Mouse (Mus musculus) megakaryocyte progenitor cell, adult 5-6 weeks (primary cell): ENCODE data around the gene Ppp6r2. TPM values are rescaled to one million over a fixed set of nuclear protein-coding genes. Genes with fewer than 3 reads are reported as not detected.

Source experiments
- total RNA-seq, 2 experiments: library from RNA; stranded (forward) in 1 of 2; stranded (reverse) in 1 of 2; fragments of 157-497, 149-512 nt in 1 of 2; fragments of 200-1000 nt in 1 of 2; gene quantifications; 2 replicates each; pipeline versions ENCODE4 v1.2.3 to v1.2.4; 2015 to 2017

The Ppp6r2 gene
- total RNA-seq, 2 experiments from 2014 or later, result 11.2 to 11.8 TPM

Other genes with a start within 250 kb of the Ppp6r2 start
- not detected in 2 replicates for gene Mlc1, start 232.5 kb upstream of the Ppp6r2 start, total RNA-seq (2015)
- not detected in 2 replicates for gene Mlc1, start 232.5 kb upstream of the Ppp6r2 start, total RNA-seq (2017)
- not detected in 2 replicates for gene Mov10l1, start 228.6 kb upstream of the Ppp6r2 start, total RNA-seq (2015)
- not detected in 2 replicates for gene Mov10l1, start 228.6 kb upstream of the Ppp6r2 start, total RNA-seq (2017)
- not detected in 2 replicates for gene Panx2, start 151.8 kb upstream of the Ppp6r2 start, total RNA-seq (2015)
- gene Panx2, start 151.8 kb upstream of the Ppp6r2 start, total RNA-seq (2017), result 0.20 TPM in 1 of 2 replicates, not detected in the other
- gene Trabd, start 136.4 kb upstream of the Ppp6r2 start, total RNA-seq (2015), result 27.4 and 29.7 TPM in 2 replicates
- 38.0 and 38.6 TPM in 2 replicates for gene Trabd, start 136.4 kb upstream of the Ppp6r2 start, total RNA-seq (2017)
- 10.1 and 13.4 TPM in 2 replicates for gene Selenoo, start 122.5 kb upstream of the Ppp6r2 start, total RNA-seq (2015)
- gene Selenoo, start 122.5 kb upstream of the Ppp6r2 start, total RNA-seq (2017), result 12.2 and 14.4 TPM in 2 replicates
- gene Tubgcp6, start 88.4 kb upstream of the Ppp6r2 start, total RNA-seq (2015), result 22.2 and 24.7 TPM in 2 replicates
- 16.6 and 35.5 TPM in 2 replicates for gene Tubgcp6, start 88.4 kb upstream of the Ppp6r2 start, total RNA-seq (2017)
- gene Hdac10, start 82.9 kb upstream of the Ppp6r2 start, total RNA-seq (2015), result 4.0 and 5.6 TPM in 2 replicates
- gene Hdac10, start 82.9 kb upstream of the Ppp6r2 start, total RNA-seq (2017), result 9.8 and 12.0 TPM in 2 replicates
- gene Mapk12, start 70.8 kb upstream of the Ppp6r2 start, total RNA-seq (2015), result 0.49 TPM in 1 of 2 replicates, not detected in the other
- gene Mapk12, start 70.8 kb upstream of the Ppp6r2 start, total RNA-seq (2017), result 0.04 and 0.47 TPM in 2 replicates
- gene Mapk11, start 61.9 kb upstream of the Ppp6r2 start, total RNA-seq (2015), result not detected in 2 replicates
- 0.10 TPM in 1 of 2 replicates, not detected in the other for gene Mapk11, start 61.9 kb upstream of the Ppp6r2 start, total RNA-seq (2017)
- gene Plxnb2, start 30.8 kb upstream of the Ppp6r2 start, total RNA-seq (2015), result 12.1 and 12.6 TPM in 2 replicates
- 9.3 and 14.5 TPM in 2 replicates for gene Plxnb2, start 30.8 kb upstream of the Ppp6r2 start, total RNA-seq (2017)
- 1.6 and 2.4 TPM in 2 replicates for gene Dennd6b, start 15.1 kb upstream of the Ppp6r2 start, total RNA-seq (2015)
- gene Dennd6b, start 15.1 kb upstream of the Ppp6r2 start, total RNA-seq (2017), result 1.3 and 2.5 TPM in 2 replicates
- gene Sbf1, start 103.8 kb downstream of the Ppp6r2 start, total RNA-seq (2015), result 92.1 and 94.9 TPM in 2 replicates
- gene Sbf1, start 103.8 kb downstream of the Ppp6r2 start, total RNA-seq (2017), result 50.0 and 52.1 TPM in 2 replicates
- not detected in 2 replicates for gene Adm2, start 111.2 kb downstream of the Ppp6r2 start, total RNA-seq (2015)
- gene Adm2, start 111.2 kb downstream of the Ppp6r2 start, total RNA-seq (2017), result not detected in 2 replicates
- not detected in 2 replicates for gene Miox, start 122.8 kb downstream of the Ppp6r2 start, total RNA-seq (2015)
- not detected in 2 replicates for gene Miox, start 122.8 kb downstream of the Ppp6r2 start, total RNA-seq (2017)
- 14.0 and 16.6 TPM in 2 replicates for gene Lmf2, start 144.1 kb downstream of the Ppp6r2 start, total RNA-seq (2015)
- gene Lmf2, start 144.1 kb downstream of the Ppp6r2 start, total RNA-seq (2017), result 7.4 and 11.7 TPM in 2 replicates
- 82.4 and 115 TPM in 2 replicates for gene Ncaph2, start 144.2 kb downstream of the Ppp6r2 start, total RNA-seq (2015)
- gene Ncaph2, start 144.2 kb downstream of the Ppp6r2 start, total RNA-seq (2017), result 96.7 and 97.9 TPM in 2 replicates
- gene Sco2, start 162.3 kb downstream of the Ppp6r2 start, total RNA-seq (2015), result 15.9 and 20.6 TPM in 2 replicates
- 14.4 and 14.7 TPM in 2 replicates for gene Sco2, start 162.3 kb downstream of the Ppp6r2 start, total RNA-seq (2017)
- 0.10 and 0.17 TPM in 2 replicates for gene Tymp, start 165.5 kb downstream of the Ppp6r2 start, total RNA-seq (2015)
- 0.42 and 0.71 TPM in 2 replicates for gene Tymp, start 165.5 kb downstream of the Ppp6r2 start, total RNA-seq (2017)
- 0.90 and 2.7 TPM in 2 replicates for gene Odf3b, start 167.7 kb downstream of the Ppp6r2 start, total RNA-seq (2015)
- gene Odf3b, start 167.7 kb downstream of the Ppp6r2 start, total RNA-seq (2017), result 1.9 and 3.7 TPM in 2 replicates
- gene Klhdc7b, start 173.4 kb downstream of the Ppp6r2 start, total RNA-seq (2015), result 0.07 TPM in 1 of 2 replicates, not detected in the other
- gene Klhdc7b, start 173.4 kb downstream of the Ppp6r2 start, total RNA-seq (2017), result under 0.01 TPM in 1 of 2 replicates, not detected in the other
- not detected in 2 replicates for gene Syce3, start 198.9 kb downstream of the Ppp6r2 start, total RNA-seq (2015)
- not detected in 2 replicates for gene Syce3, start 198.9 kb downstream of the Ppp6r2 start, total RNA-seq (2017)
- gene Cpt1b, start 214.3 kb downstream of the Ppp6r2 start, total RNA-seq (2015), result 1.5 and 1.9 TPM in 2 replicates
- 2.3 and 2.5 TPM in 2 replicates for gene Cpt1b, start 214.3 kb downstream of the Ppp6r2 start, total RNA-seq (2017)
- gene C730034F03Rik, start 218.0 kb downstream of the Ppp6r2 start, total RNA-seq (2015), result 0.98 and 3.6 TPM in 2 replicates
- gene C730034F03Rik, start 218.0 kb downstream of the Ppp6r2 start, total RNA-seq (2017), result 3.7 and 5.5 TPM in 2 replicates
- 1.1 TPM in 1 of 2 replicates, not detected in the other for gene Gm44502, start 218.1 kb downstream of the Ppp6r2 start, total RNA-seq (2015)
- 0.04 and 0.68 TPM in 2 replicates for gene Gm44502, start 218.1 kb downstream of the Ppp6r2 start, total RNA-seq (2017)
- 36.0 and 45.7 TPM in 2 replicates for gene Chkb, start 218.4 kb downstream of the Ppp6r2 start, total RNA-seq (2015)
- gene Chkb, start 218.4 kb downstream of the Ppp6r2 start, total RNA-seq (2017), result 16.4 and 24.5 TPM in 2 replicates
- gene Mapk8ip2, start 242.4 kb downstream of the Ppp6r2 start, total RNA-seq (2015), result not detected in 2 replicates
- gene Mapk8ip2, start 242.4 kb downstream of the Ppp6r2 start, total RNA-seq (2017), result not detected in 2 replicates